Mouse (Mus musculus) hindbrain, embryonic 11.5 days (tissue): ENCODE results near the gene Bahcc1. TPM values are rescaled to one million over a fixed set of nuclear protein-coding genes. Genes with fewer than 3 reads are reported as not detected.
A peak's percentile ranks its signal among the peaks of the same experiment; 100 is the strongest.

ENCODE experiments used
- ATAC-seq: fragments of 200-750 bp; cut with Nextera tagmentation; 2 replicates; pipeline ENCODE4 v1.8.0; 2017; ENCODE audit warnings: mild to moderate bottlenecking, moderate TSS enrichment, moderate library complexity; ENCODE audit not compliant: low FRiP score
- DNase-seq: peaks from one replicate; pipeline ENCODE4 v3.0.0-alpha.2; 2015; ENCODE audit warnings: low spot score
- H3K27ac ChIP-seq: fragments of 300-500 bp; sonication (generic); 2 replicates; pipeline ENCODE4 v1.5.1; 2014; ENCODE audit warnings: mild to moderate bottlenecking, low read depth, low read length
- H3K27me3 ChIP-seq: fragments of 300-500 bp; sonication (generic); 2 replicates; pipeline ENCODE4 v1.6.1; 2014; ENCODE audit warnings: mild to moderate bottlenecking, low read length, moderate library complexity, mixed read lengths; ENCODE audit not compliant: control insufficient read depth, insufficient read depth
- H3K36me3 ChIP-seq: fragments of 300-500 bp; sonication (generic); 2 replicates; pipeline ENCODE4 v1.6.1; 2014; ENCODE audit warnings: mild to moderate bottlenecking, low read length, moderate library complexity, mixed read lengths; ENCODE audit not compliant: control insufficient read depth, insufficient read depth
- H3K4me1 ChIP-seq: fragments of 300-500 bp; sonication (generic); replicated peaks from 2 replicates; pipeline ENCODE4 v1.6.1; 2014; ENCODE audit warnings: low read length, mixed read lengths; ENCODE audit not compliant: control insufficient read depth, insufficient read depth
- H3K4me2 ChIP-seq: fragments of 300-500 bp; sonication (generic); replicated peaks from 2 replicates; pipeline ENCODE4 v1.6.1; 2014; ENCODE audit warnings: mild to moderate bottlenecking, low read depth, low read length
- H3K4me3 ChIP-seq: fragments of 300-500 bp; sonication (generic); 2 replicates; pipeline ENCODE4 v1.5.1; 2014; ENCODE audit warnings: low read depth, low read length
- H3K9ac ChIP-seq: fragments of 300-500 bp; sonication (generic); 2 replicates; pipeline ENCODE4 v1.6.1; 2014; ENCODE audit warnings: low read depth, low read length
- H3K9me3 ChIP-seq: fragments of 300-500 bp; sonication (generic); 2 replicates; pipeline ENCODE4 v1.6.1; 2016; ENCODE audit warnings: low read length; ENCODE audit not compliant: control insufficient read depth
- WGBS: fragments of 180-500 bp; shearing (Covaris S2); extraction: QIAGEN DNeasy Blood & Tissue Kit; methylation state at CpG from one replicate; pipeline ENCODE4 v1.1.7; 2014; 5-methylcytosine and 5-hydroxymethylcytosine counted together
- polyA plus RNA-seq: library from polyadenylated mRNA; unstranded; fragments of >200 nt; fragmentation: Nextera tagmentation; extraction: Ambion mirVana; gene quantifications from 2 replicates; pipeline ENCODE4 v1.2.1, GENCODE M21; 2014

Gene Bahcc1
- polyA plus RNA-seq, 1 experiment from 2014 or later, result 23.1 TPM

GRCm38 (mm10) chr11:120306366-120307131, 73.8 kb downstream of the Bahcc1 start:
- Histone ChIP-seq H3K36me3 (no peaks in the 10 kb centered on the region), H3K9ac (no peak overlapping the region), H3K27me3 (0 out of 2 replicates have a peak, but pooled peaks cover 4% of the 10 kb centered on the region), H3K4me1 (peaks cover 19% of the 10 kb centered on the region), H3K9me3 (no peaks in the 10 kb centered on the region), H3K4me3 (no peak overlapping the region), H3K4me2 (peak overlapping the region; percentile 85; the same call in 1 of the 2 replicates), H3K27ac (no peak overlapping the region)
- DNase-seq, result no peak
- no peak for ATAC-seq
- WGBS, result 52% methylated on average over 11 of the region's 12 CpGs

- H3K4me2 ChIP-seq, result no peak overlapping the region
- ATAC-seq (no peak), DNase-seq (peak; percentile 26)
- H3K27ac ChIP-seq, result no peak overlapping the region
- H3K4me1 ChIP-seq, result peaks cover 22% of the 10 kb centered on the region
- 0 out of 2 replicates have a peak, but pooled peaks cover 4% of the 10 kb centered on the region for H3K27me3 ChIP-seq
- WGBS, result 14% methylated on average over 5 of the region's 5 CpGs
- no peak overlapping the region for H3K4me3 ChIP-seq
- no peaks in the 10 kb centered on the region for H3K36me3 ChIP-seq
- H3K9ac ChIP-seq, result no peak overlapping the region
- H3K9me3 ChIP-seq, result no peaks in the 10 kb centered on the region
These were observed 74.3 kb downstream of the Bahcc1 start for GRCm38 (mm10) chr11:120307132-120307413.

GRCm38 (mm10) chr11:120307566-120308430, 75.1 kb downstream of the Bahcc1 start:
- no peaks in the 10 kb centered on the region for H3K9me3 ChIP-seq
- 3% methylated on average over 19 of the region's 19 CpGs for WGBS
- H3K4me2 ChIP-seq, result no peak overlapping the region
- 0 out of 2 replicates have a peak, but pooled peaks cover 4% of the 10 kb centered on the region for H3K27me3 ChIP-seq
- H3K27ac ChIP-seq, result no peak overlapping the region
- no peak for ATAC-seq
- H3K36me3 ChIP-seq, result no peaks in the 10 kb centered on the region
- peaks cover 22% of the 10 kb centered on the region for H3K4me1 ChIP-seq
- no peak overlapping the region for H3K4me3 ChIP-seq
- peak; percentile 98 for DNase-seq
- H3K9ac ChIP-seq, result no peak overlapping the region

GRCm38 (mm10) chr11:120308441-120309320, 75.9 kb downstream of the Bahcc1 start:
- Histone ChIP-seq H3K4me3 (no peak overlapping the region), H3K27ac (no peak overlapping the region), H3K4me2 (0 out of 2 replicates have a peak overlapping the region, but pooled peaks have one; percentile 1), H3K9ac (no peak overlapping the region), H3K27me3 (0 out of 2 replicates have a peak, but pooled peaks cover under 1% of the 10 kb centered on the region), H3K9me3 (no peaks in the 10 kb centered on the region), H3K36me3 (no peaks in the 10 kb centered on the region), H3K4me1 (peaks cover 22% of the 10 kb centered on the region)
- no peak for ATAC-seq
- 60% methylated on average over 15 of the region's 15 CpGs for WGBS
- peak; percentile 11 for DNase-seq

- H3K27me3 ChIP-seq, result no peaks in the 10 kb centered on the region
- H3K4me1 ChIP-seq, result peaks cover 20% of the 10 kb centered on the region
- 3% methylated on average over 40 of the region's 45 CpGs for WGBS
These were observed 78.1 kb downstream of the Bahcc1 start for GRCm38 (mm10) chr11:120310813-120311312.

GRCm38 (mm10) chr11:120311561-120311960, 78.8 kb downstream of the Bahcc1 start:
- ATAC-seq (no peak), DNase-seq (no peak)
- Histone ChIP-seq H3K4me1 (peaks cover 16% of the 10 kb centered on the region), H3K4me2 (peak overlapping the region; percentile 56), H3K9ac (peak overlapping the region; percentile 57), H3K4me3 (peak overlapping the region; percentile 29), H3K27ac (peak overlapping the region; percentile 77), H3K27me3 (no peaks in the 10 kb centered on the region), H3K36me3 (no peaks in the 10 kb centered on the region), H3K9me3 (no peaks in the 10 kb centered on the region)
- 51% methylated on average over 10 of the region's 10 CpGs for WGBS

More at GRCm38 (mm10) chr11:120310813-120311312, 78.1 kb downstream of the Bahcc1 start:
- Histone ChIP-seq H3K36me3 (no peaks in the 10 kb centered on the region), H3K9ac (peak overlapping the region; percentile 57), H3K4me2 (peak overlapping the region; percentile 56), H3K27ac (peak overlapping the region; percentile 77), H3K4me3 (peak overlapping the region; percentile 29), H3K9me3 (no peaks in the 10 kb centered on the region)
- ATAC-seq (peak; percentile 90), DNase-seq (peak; percentile 95)

GRCm38 (mm10) chr11:120312069-120312468, 79.3 kb downstream of the Bahcc1 start:
- Histone ChIP-seq H3K9me3 (no peaks in the 10 kb centered on the region), H3K27ac (0 out of 2 replicates have a peak overlapping the region, but pooled peaks have one; percentile 17), H3K9ac (no peak overlapping the region), H3K4me3 (no peak overlapping the region), H3K36me3 (no peaks in the 10 kb centered on the region), H3K4me2 (no peak overlapping the region), H3K4me1 (peaks cover 20% of the 10 kb centered on the region), H3K27me3 (no peaks in the 10 kb centered on the region)
- ATAC-seq (no peak), DNase-seq (no peak)
- WGBS, result 76% methylated on average over 6 of the region's 6 CpGs
